Mouse (Mus musculus) testis, postnatal 10 days (tissue): ENCODE results near the gene Gpr149.

ENCODE experiments used
- DNase-seq: peaks from one replicate; pipeline ENCODE4 v3.0.0; 2021; ENCODE audit warnings: low spot score

Gene Gpr149

DNA sequence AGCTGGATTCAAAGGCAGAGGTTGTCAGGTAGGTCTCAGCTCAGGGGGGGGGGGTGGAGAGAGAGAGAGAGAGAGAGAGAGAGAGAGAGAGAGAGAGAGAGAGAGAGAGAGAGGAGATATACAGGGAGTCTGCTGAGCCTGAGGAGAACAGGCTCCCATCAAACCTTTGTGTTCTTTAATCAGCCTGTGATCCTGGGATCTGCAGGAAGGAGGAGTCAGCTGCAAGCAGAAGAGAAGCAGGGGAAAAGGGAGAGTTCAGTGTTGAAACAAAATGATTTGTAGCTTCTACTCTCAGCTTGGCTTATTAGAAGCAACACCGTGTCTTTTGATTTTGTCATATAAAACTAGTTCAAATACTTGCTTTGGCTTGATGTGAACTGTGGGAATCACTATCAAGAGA lies at the start of gene Gpr149:
TSS of gene Gpr149 (minus strand) at position 168 of the 400 bp plus-strand sequence.
- DNase-seq: no peak

DNA sequence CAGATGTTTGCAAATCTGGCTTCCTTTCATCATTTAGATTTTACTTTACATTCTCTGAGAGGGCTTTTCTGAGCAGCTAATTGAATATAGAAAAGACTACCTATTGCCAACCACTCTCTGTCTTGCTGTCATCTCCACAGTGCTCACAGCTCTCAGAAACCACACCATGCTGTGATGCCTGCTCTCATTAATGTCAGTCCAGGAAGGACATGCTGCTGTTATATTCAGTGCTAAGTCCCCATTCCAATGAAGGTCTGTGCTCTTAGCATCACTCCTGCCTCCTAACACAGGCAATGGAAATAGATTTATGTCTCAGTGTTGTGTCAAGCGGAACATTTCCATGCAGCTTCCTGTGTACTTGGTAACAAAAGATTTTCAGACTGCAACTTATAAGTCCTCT lies 45.6 kb upstream of the Gpr149 start:
- no peak for DNase-seq

DNA sequence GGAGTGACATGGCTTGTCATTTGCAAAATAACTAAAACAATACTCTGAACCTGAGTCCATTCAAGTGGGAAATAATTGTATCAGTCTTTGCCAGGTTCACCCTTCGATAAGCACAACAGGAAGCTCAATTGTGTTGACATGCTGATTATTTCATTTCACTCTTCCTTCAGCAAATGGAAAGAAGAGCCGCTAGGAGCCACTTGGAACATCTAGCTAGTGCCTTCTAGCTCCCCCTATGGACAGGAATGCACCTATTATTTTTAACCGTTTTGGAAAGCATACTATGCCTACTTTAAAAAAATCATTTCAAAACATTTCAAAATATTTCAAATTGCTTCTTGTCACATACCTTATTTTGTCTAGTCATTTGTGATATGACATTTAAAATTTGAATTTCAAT lies 5.9 kb upstream of the Gpr149 start:
- DNase-seq: no peak

DNA sequence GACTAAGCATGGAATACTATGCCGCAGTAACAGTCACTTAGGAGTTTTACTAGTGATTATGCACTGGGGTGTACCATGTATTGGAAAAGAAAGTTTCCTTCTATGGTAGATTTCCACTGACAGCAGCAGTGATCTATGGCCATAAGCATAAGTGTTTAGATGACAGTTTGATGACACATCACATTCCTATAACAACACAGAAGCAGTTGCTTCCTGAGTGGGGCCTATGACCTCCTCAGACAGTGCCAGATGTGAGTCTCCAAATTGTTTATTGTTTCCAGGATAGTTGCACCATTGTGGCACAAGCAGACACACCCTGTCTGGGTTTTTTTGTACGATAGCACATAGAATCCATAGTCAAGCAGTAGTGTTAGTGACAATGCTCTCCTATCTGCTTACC lies 991 bp upstream of the Gpr149 start:
- no peak for DNase-seq

DNA sequence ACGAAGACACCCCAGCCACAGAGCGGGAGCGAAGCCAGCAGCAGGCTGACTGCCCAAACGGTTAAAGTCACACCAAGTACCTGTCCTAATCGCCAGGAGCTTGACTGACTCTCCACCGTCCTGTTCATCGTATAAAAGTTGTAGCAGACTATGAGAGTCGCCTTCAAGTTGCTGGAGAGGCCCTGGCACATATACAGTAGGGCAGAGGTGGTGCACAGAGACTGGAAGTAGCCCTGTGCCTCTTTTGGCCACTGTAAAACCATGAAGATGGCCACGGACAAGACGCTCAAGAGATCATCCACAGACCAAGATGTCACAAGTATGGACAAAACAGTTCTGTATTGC lies 921 bp downstream of the Gpr149 start:
- DNase-seq: no peak

DNA sequence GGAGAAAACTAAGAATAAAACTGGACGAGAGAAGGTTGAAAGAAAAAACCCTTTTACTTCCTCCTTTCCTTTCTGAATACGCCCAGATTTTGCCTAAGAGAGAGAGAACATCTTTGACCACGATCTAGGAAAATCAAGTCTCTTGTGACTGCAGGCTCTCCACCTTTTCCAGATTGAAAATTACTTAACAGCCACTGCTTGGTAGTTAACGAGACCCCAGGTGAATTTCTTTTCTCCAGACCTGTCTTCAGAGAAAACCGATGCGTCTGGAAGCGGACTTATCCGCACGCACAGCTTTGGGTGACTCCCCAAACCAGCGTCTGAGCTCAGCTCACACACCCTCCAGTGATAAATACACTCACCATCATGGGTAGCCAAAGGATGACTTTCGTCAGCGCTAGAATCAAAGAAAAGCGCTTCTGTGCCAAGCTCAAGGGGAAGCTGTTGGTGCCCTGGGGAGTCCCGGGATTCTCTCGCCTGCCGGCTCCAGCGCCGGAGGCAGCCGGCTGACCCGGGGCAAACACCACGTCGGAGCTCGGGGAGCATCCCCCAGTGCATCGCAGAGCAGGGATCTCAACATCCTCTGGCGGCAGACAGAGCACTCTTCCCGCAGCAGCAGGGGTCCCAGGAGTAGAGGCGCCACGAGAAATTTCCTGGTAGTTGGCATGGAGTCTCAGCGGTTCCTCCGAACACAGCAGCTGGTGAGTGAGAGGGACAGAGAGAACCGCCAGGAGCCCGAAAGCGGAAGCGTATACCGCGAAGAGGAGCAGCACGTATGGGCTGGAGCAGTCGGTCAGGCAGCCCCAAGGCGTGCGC lies 1.5 kb downstream of the Gpr149 start:
- DNase-seq: peak; percentile 41

DNA sequence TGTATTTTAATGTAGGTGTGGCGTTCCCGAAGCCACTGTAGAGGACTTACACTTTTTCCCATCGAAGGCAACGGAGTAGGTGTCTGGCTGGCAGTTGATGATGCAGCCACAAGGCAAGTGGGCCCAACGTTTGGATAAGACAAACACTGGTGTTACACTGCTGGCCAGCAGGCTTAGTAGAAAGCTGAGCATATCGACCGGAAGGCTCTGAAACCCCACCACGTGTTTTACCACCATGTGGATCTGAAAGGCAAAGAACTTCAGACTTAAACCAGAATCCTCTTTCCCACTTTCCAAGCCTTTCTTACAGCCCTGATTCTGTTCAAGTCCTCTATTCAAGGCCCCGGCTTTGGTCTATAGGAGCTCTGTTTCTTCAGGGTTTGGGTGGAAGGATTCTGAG lies 2.5 kb downstream of the Gpr149 start:
- no peak for DNase-seq

DNA sequence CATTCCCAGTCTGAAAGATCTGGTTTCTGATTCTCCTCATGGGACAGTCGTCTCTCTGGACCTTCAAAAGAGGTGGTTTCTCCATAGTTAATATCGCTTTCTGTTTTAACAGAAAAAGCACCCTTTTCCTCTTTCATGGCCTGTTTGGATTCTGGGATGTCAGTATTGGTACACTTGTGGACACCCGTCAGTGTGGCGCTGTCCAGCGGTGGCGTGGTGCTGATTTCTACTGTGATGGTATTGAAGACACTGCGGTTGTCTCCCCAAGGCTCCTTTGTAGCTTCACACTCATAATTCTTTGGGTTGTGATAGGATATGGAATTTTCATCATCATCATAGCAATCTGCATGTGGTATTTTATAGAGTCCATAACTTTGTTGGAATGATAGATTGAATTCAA lies 10.1 kb downstream of the Gpr149 start:
- peak; percentile 63 for DNase-seq

DNA sequence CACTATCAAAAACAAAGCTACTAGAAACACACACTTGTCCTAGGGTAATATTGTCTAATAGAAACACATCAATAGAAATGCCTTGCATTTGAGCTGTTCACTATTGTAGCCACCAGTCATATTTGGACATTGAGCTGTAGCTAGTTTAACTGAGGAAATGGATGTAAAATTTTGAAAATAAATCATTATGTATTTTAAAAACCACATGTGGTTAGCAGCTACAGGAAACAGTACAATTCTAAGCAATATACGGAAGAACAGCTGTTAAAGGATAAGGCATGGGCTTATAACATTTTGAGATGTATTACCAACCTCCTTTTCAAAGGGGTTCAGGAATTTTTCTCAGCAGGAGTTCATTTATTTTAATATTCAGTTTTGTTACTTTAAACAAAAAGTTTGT lies 19.9 kb downstream of the Gpr149 start:
- DNase-seq: no peak

DNA sequence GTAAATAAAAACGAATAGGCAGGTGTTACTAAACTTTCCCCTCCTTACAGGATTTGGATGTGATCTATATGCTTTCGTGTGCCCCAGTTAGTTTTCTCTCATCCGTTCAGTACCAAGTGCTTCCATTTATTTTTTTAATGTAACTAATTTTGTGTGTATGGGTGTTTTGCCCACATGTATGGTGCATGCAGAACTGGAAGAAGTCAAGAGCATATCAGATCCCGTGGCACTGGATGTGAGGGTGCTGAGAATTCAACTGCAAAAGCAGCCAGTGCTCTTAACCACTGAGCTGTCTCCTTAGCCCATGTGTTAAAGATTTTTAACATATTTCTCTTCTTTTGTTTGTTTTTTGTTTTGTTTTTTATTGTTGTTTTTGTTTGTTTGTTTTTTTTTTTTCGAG lies 77.3 kb downstream of the Gpr149 start:
- no peak for DNase-seq

DNA sequence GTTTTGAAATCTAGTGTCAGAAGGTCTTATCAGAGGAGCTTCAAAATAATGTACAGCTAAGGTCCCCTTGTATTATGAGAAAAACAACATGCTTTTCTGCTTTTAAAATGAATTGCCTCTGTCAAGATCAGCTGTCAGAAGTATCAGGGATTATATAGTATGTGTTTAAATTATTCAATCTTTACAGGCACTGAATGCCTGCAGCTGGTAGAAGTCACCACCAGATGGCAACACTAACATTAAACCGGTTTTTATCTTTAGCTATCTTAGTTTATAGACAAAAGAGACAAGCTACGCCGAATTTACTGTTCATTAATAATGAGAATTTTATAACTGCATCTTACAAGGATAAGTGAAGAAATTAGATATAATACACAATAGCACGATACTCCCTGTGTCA lies 77.8 kb downstream of the Gpr149 start:
- DNase-seq: no peak

DNA sequence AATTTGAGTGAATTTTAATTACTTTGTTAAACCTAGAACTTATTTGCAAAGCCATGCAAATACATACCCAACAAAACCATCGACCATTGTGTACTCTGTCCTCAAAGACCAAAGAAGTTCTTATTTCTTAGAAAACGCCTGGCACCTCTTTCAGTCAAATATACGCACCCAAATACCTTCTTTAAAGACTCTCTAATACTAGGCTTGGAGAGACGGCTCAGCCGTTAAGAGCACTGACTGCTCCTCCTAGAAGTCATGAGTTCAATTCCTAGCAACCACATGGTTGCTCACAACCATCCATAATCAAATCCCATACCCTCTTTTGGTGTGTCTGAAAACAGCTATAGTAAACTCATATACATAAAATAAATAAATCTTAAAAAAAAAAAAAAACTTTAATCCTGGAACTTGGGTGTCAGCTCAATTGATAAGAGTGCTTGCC lies 97.7 kb downstream of the Gpr149 start:
- no peak for DNase-seq

DNA sequence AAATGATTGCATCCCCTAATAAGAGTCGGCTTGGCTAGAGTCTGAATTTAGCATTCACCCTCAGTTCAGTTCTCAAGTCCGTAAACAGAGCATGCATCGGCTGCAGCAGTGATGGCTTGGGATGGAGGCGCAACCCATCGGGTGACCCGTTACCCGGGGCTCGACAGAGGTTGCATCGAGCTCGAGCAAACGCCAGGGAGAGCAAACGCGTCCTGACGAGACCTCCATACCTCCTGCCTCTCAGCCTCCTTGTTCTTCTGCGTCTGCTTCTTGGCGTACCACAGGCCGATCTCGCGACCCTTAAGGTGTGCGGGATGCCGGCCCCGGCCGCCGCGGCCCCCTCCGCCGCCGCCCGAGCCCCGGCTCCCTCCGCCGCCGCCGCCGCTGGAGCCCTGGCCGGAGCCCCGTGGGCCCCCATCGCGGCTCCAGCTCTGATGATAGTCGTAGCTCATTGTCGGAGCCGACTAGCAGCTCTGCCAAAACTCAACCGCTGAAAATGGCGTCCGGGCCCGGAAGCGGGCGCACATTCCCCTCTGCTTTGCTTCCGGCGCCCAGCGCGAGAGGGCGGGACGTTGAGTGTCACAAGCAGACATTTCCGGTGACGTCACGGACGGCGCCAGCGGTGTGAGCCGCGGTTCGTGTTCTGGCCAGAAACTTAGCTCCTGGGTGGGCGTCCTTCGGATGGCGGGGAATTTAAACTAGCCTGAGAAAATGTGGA lies 98.3 kb downstream of the Gpr149 start, which contains the start of gene Dhx36:
TSS of gene Dhx36 (minus strand) at position 517 of the 718 bp plus-strand sequence.
- DNase-seq: peak; percentile 98

DNA sequence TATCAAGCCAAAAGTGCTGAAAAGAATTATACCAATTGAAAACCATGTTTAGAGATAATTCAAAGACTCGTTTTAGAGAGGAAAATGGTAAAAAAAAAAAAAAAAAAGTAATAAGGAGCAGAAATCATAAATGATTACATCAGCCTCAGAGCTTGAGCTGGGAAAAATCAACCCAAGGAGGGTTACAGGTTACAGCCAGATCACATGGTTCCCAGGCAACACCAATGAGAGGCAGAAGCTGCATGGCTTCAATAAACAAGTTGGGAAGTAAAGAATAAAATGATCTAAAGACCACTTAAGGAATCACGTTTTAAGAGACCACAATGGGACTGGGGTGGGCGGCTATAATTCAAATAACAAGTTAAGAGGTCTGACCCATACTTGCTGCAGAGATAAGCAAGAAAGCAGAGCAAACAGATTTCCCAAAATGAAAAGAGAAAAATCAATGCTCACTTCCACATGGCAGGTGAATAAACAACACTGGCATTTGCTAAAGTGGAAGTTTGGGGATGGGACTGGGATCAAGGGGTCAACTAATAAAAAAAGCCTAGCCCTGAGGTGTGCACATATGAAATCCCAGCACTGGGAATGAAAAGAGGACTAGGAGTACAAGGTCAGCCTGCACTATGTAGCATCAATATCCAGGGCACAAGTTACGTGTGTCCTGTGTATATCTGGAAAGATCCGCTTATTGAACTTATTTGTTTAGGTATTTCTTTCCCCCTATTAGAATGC lies 99.6 kb downstream of the Gpr149 start:
- DNase-seq: no peak

DNA sequence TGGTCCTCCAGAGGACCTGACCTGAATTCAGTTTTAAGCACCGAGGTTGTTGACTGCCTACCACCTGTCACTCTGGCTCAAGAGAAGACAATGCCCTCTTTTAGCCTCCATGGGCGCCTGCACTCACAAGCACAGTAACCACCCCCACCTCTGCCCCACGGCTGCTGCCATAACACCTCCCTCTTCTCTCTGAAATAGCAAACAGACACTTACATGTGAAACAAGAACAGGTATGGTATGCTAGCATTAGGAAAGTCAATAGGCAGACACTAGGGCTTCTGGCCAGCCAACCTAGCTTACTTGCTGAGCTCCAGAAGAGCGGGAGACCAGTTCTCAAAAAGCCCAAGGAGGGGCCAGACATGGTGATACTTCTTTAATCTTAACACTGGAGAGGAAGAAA lies 105.6 kb downstream of the Gpr149 start:
- DNase-seq: no peak

DNA sequence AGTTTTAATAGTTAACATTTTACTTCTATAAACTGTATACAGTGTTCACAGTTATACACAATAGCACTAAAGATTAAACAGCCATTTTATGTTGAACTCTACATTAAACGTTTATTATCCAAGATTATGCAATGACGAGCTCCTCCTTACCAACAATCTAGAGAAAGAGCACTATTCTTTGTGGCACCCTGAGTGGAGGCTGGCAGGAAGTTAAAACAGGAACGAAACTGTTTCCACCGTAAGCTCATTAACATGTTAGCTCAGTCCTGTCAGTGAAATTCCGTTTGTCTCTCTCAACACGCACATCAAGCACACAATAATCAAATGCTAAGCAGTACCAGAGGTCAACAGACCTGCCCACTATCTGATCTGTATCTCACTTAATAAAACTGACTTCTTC lies 112.4 kb downstream of the Gpr149 start:
- DNase-seq: no peak

DNA sequence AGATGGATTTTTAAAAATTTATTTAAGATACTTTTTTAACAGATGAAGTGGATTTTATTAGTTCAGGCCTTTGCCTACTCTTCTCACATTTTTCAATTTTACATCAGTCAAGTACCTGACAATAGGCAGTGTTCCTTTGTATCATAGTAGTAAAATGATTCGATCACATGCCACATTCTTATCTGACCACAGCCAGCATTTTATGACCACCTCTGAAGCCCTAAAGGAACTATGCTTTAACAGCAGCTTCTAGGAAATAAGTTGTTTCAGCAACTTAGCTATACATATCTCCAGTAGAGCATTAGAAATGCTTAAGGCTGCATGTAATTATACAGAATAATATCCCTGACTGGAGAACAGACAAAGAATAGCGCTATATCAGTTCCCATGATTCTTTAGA lies 120.6 kb downstream of the Gpr149 start:
- DNase-seq: no peak
